Mouse (Mus musculus): ENCODE results near the gene Chka. TPM values are rescaled to one million over a fixed set of nuclear protein-coding genes. Genes with fewer than 3 reads are reported as not detected.

The Chka gene
- polyA plus RNA-seq, 1 experiment = 35.5 TPM

DNA sequence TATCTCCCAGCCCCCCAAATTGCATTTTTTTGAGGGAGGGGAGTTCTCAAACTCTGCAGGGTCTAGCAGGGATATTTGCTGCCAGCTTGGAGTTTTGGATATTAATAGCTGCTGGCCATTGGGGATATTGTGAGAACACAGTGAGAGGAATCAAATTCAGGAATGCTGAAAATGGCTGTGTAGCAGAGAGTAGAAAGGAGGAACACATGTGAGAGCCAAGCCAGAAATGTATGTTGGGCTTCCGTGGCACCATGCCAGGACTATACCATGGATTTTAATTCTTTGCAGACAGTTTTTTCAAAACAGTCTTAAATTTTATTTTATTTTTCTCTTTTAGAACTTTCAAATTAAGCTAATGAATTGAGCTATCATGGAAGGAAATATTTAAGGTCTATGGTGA is 16.7 kb downstream of the Chka start:
- Histone ChIP-seq H3K36me3 (ENCODE audit: control insufficient read depth, insufficient read depth) (peaks cover 41% of the 10 kb centered on the region), H3K79me2 (ENCODE audit: control insufficient read depth, insufficient read depth) (peaks cover 96% of the 10 kb centered on the region), H3K4me3 (no peak overlapping the region), H3K27me3 (ENCODE audit: control insufficient read depth, insufficient read depth, insufficient read length) (no peaks in the 10 kb centered on the region), H3ac (ENCODE audit: control insufficient read depth, insufficient read length) (no peak overlapping the region), H3K4me2 (ENCODE audit: low read depth) (no peak overlapping the region)
- TF ChIP-seq REST (IDR thresholded peaks at IDR 0.05; ENCODE audit: insufficient read depth, insufficient read length) = no peak
- no peak for TF ChIP-seq CEBPB (IDR thresholded peaks at IDR 0.05; ENCODE audit: insufficient read depth, poor library complexity, severe bottlenecking)
- no peak for TF ChIP-seq SRF (IDR thresholded peaks at IDR 0.05; ENCODE audit: control insufficient read depth, insufficient read length, low read depth)
- no peak for TF ChIP-seq E2F4 (IDR thresholded peaks at IDR 0.05; ENCODE audit: insufficient read depth)
- no peak for TF ChIP-seq TCF3 (IDR thresholded peaks at IDR 0.05; ENCODE audit: insufficient read length, low read depth)
- no peak for TF ChIP-seq USF1 (IDR thresholded peaks at IDR 0.05; ENCODE audit: low read depth)
- TF ChIP-seq TCF12 (IDR thresholded peaks at IDR 0.05; ENCODE audit: insufficient read depth, poor library complexity, severe bottlenecking) = no peak
- TF ChIP-seq POLR2A (IDR thresholded peaks at IDR 0.05; ENCODE audit: insufficient read length, low read depth) = no peak
- no peak for TF ChIP-seq MAX (IDR thresholded peaks at IDR 0.05; ENCODE audit: low read depth)
- TF ChIP-seq POLR2AphosphoS2 (IDR thresholded peaks at IDR 0.05; ENCODE audit: insufficient read length, low read depth) = no peak
- TF ChIP-seq MYOG (IDR thresholded peaks at IDR 0.05; ENCODE audit: control insufficient read depth in 1 of 3, insufficient read depth in 1 of 3, insufficient read length in 2 of 3, low read depth in 2 of 3) = no peak
- TF ChIP-seq MYOD1 (IDR thresholded peaks at IDR 0.05; ENCODE audit: control insufficient read depth in 1 of 3, insufficient read length in 2 of 3, low read depth in 2 of 3) = no peak

DNA sequence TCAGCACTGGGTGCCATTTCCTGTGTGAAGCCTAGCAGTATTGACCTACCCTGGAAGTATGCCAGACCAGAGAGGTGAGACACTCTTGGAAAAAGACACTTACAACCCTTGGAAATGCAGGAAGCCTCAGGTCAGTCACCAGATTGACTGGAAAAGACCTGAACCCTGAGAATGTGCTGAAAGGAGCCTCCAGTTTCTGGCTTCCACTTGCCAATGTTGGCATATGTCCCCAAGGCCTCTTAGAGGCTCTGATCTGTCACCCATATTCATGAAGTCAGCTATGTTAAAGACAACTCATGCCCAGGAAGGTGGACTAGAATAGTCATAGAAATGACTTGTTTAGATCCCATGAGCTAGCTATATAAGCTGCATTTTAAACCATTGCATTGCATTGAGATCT is 19.9 kb downstream of the Chka start:
- no peak overlapping the region for H3K4me2 ChIP-seq (ENCODE audit: low read depth)
- no peak overlapping the region for H3K4me3 ChIP-seq
- TF ChIP-seq TCF3 (IDR thresholded peaks at IDR 0.05; ENCODE audit: insufficient read length, low read depth) (no peak), MAX (IDR thresholded peaks at IDR 0.05; ENCODE audit: low read depth) (no peak), E2F4 (IDR thresholded peaks at IDR 0.05; ENCODE audit: insufficient read depth) (no peak), TCF12 (IDR thresholded peaks at IDR 0.05; ENCODE audit: insufficient read depth, poor library complexity, severe bottlenecking) (no peak), POLR2AphosphoS2 (IDR thresholded peaks at IDR 0.05; ENCODE audit: insufficient read length, low read depth) (no peak), USF1 (IDR thresholded peaks at IDR 0.05; ENCODE audit: low read depth) (no peak), CEBPB (IDR thresholded peaks at IDR 0.05; ENCODE audit: insufficient read depth, poor library complexity, severe bottlenecking) (no peak), MYOD1 (IDR thresholded peaks at IDR 0.05; ENCODE audit: control insufficient read depth in 1 of 3, insufficient read length in 2 of 3, low read depth in 2 of 3) (no peak), POLR2A (IDR thresholded peaks at IDR 0.05; ENCODE audit: insufficient read length, low read depth) (no peak), REST (IDR thresholded peaks at IDR 0.05; ENCODE audit: insufficient read depth, insufficient read length) (no peak), MYOG (IDR thresholded peaks at IDR 0.05; ENCODE audit: control insufficient read depth in 1 of 3, insufficient read depth in 1 of 3, insufficient read length in 2 of 3, low read depth in 2 of 3) (no peak), SRF (IDR thresholded peaks at IDR 0.05; ENCODE audit: control insufficient read depth, insufficient read length, low read depth) (no peak)
- H3K36me3 ChIP-seq (ENCODE audit: control insufficient read depth, insufficient read depth) = peaks cover 26% of the 10 kb centered on the region
- peaks cover 86% of the 10 kb centered on the region for H3K79me2 ChIP-seq (ENCODE audit: control insufficient read depth, insufficient read depth)
- H3ac ChIP-seq (ENCODE audit: control insufficient read depth, insufficient read length) = no peak overlapping the region
- no peaks in the 10 kb centered on the region for H3K27me3 ChIP-seq (ENCODE audit: control insufficient read depth, insufficient read depth, insufficient read length)

DNA sequence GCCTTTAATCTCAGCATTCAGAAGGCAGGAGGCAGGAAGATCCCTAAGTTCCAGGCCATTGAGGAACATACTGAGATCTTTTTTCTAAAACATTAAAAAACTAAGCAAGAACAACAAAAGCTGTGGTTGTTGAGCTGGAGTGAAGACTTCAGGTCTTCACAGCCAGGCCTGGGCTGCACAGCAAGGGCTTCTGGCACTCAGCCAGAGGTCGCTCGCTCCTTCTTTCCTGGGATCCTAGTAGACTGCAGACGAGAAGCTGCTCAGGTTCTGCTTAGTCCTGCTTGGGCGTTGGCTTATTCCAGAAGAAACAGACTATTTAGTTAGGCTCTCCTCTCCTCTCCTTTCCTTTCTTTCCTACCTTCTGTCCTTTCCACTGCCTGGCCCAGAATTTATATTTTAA is 20.8 kb downstream of the Chka start:
- Histone ChIP-seq H3ac (ENCODE audit: control insufficient read depth, insufficient read length) (no peak overlapping the region), H3K36me3 (ENCODE audit: control insufficient read depth, insufficient read depth) (peaks cover 23% of the 10 kb centered on the region), H3K27me3 (ENCODE audit: control insufficient read depth, insufficient read depth, insufficient read length) (no peaks in the 10 kb centered on the region), H3K79me2 (ENCODE audit: control insufficient read depth, insufficient read depth) (peaks cover 82% of the 10 kb centered on the region), H3K4me3 (no peak overlapping the region), H3K4me2 (ENCODE audit: low read depth) (no peak overlapping the region)
- TF ChIP-seq POLR2AphosphoS2 (IDR thresholded peaks at IDR 0.05; ENCODE audit: insufficient read length, low read depth) = no peak
- TF ChIP-seq MAX (IDR thresholded peaks at IDR 0.05; ENCODE audit: low read depth) = no peak
- TF ChIP-seq USF1 (IDR thresholded peaks at IDR 0.05; ENCODE audit: low read depth) = no peak
- no peak for TF ChIP-seq TCF3 (IDR thresholded peaks at IDR 0.05; ENCODE audit: insufficient read length, low read depth)
- no peak for TF ChIP-seq SRF (IDR thresholded peaks at IDR 0.05; ENCODE audit: control insufficient read depth, insufficient read length, low read depth)
- TF ChIP-seq TCF12 (IDR thresholded peaks at IDR 0.05; ENCODE audit: insufficient read depth, poor library complexity, severe bottlenecking) = no peak
- TF ChIP-seq E2F4 (IDR thresholded peaks at IDR 0.05; ENCODE audit: insufficient read depth) = no peak
- no peak for TF ChIP-seq CEBPB (IDR thresholded peaks at IDR 0.05; ENCODE audit: insufficient read depth, poor library complexity, severe bottlenecking)
- TF ChIP-seq MYOG (IDR thresholded peaks at IDR 0.05; ENCODE audit: control insufficient read depth in 1 of 3, insufficient read depth in 1 of 3, insufficient read length in 2 of 3, low read depth in 2 of 3) = no peak
- no peak for TF ChIP-seq MYOD1 (IDR thresholded peaks at IDR 0.05; ENCODE audit: control insufficient read depth in 1 of 3, insufficient read length in 2 of 3, low read depth in 2 of 3)
- no peak for TF ChIP-seq REST (IDR thresholded peaks at IDR 0.05; ENCODE audit: insufficient read depth, insufficient read length)
- no peak for TF ChIP-seq POLR2A (IDR thresholded peaks at IDR 0.05; ENCODE audit: insufficient read length, low read depth)

DNA sequence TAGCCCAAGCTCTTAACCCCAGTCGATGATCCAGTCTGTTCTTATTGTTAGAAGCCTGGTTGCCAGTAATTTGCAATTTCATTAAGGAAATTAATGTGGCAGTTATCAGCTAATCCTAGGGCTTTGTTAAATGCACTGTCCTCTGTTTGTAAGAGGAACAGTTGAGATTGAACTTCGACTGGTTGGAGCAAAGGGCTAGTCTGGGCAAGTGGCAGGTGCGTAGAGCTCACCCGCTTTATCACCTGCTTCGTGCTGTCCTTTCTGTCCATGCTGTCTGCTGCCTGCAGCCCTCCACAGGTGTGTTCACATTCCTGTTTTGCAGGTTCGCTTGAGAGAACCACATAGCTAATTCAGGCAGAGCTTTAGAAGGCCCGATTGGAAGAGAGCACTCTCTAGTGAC is 23.5 kb downstream of the Chka start:
- Histone ChIP-seq H3K79me2 (ENCODE audit: control insufficient read depth, insufficient read depth) (peaks cover 84% of the 10 kb centered on the region), H3K4me3 (no peak overlapping the region), H3K36me3 (ENCODE audit: control insufficient read depth, insufficient read depth) (peaks cover 15% of the 10 kb centered on the region), H3K27me3 (ENCODE audit: control insufficient read depth, insufficient read depth, insufficient read length) (no peaks in the 10 kb centered on the region), H3K4me2 (ENCODE audit: low read depth) (no peak overlapping the region), H3ac (ENCODE audit: control insufficient read depth, insufficient read length) (no peak overlapping the region)
- no peak for TF ChIP-seq MYOD1 (IDR thresholded peaks at IDR 0.05; ENCODE audit: control insufficient read depth in 1 of 3, insufficient read length in 2 of 3, low read depth in 2 of 3)
